Mouse (Mus musculus): ENCODE data around the gene Gm28043. TPM values are rescaled to one million over a fixed set of nuclear protein-coding genes. Genes with fewer than 3 reads are reported as not detected.
A peak's percentile ranks its signal among the peaks of the same experiment; 100 is the strongest.

The Gm28043 gene
- total and polyA plus RNA-seq, 3 experiments, result 1.3 to 3.4 TPM; not detected in 1

GRCm38 (mm10) chr17:29660762-29661391 is 46.2 kb downstream of the Gm28043 start:
- Histone ChIP-seq H3K27ac (ENCODE audit: control insufficient read depth, low read depth, low read length) (peak overlapping the region; percentile 74), H3K27me3 (ENCODE audit: control insufficient read depth in 1 of 2, insufficient read depth in 2 of 2, low read length in 2 of 2) (no peaks in the 10 kb centered on the region), H3K79me2 (ENCODE audit: control insufficient read depth, insufficient read depth, low read length, poor library complexity) (peaks cover 13% of the 10 kb centered on the region), H3K36me3 (ENCODE audit: control insufficient read depth in 1 of 2, insufficient read depth in 2 of 2, low read length in 2 of 2) (peaks cover 9 to 23% of the 10 kb centered on the region in 2 experiments), H3K9ac (ENCODE audit: control insufficient read depth, low read depth, low read length, poor library complexity, severe bottlenecking) (peak overlapping the region; percentile 86), H3K9me3 (replicated peaks; ENCODE audit: insufficient read depth, low read length) (no peaks in the 10 kb centered on the region), H3K4me1 (ENCODE audit: control insufficient read depth in 1 of 2, insufficient read depth in 2 of 2, low read length in 2 of 2) (peaks cover 12 to 21% of the 10 kb centered on the region in 2 experiments), H3K4me3 (ENCODE audit: control insufficient read depth in 1 of 2, insufficient read depth in 1 of 2, low read depth in 2 of 2, low read length in 2 of 2) (peak overlapping the region; percentile 75 to 79)
- peak; percentile 75 for DNase-seq (ENCODE audit: low read depth, low spot score)
- peak; percentile 22; the same call in 1 of the 2 replicates for TF ChIP-seq SIN3A (IDR thresholded peaks at IDR 0.05; ENCODE audit: low read length)
- TF ChIP-seq MYC (IDR thresholded peaks at IDR 0.05; ENCODE audit: low read depth, low read length), result 0 out of 2 replicates have a peak, but pooled peaks have one; percentile 30
- no peak for TF ChIP-seq UBTF (IDR thresholded peaks at IDR 0.05; ENCODE audit: borderline replicate concordance, insufficient read depth, low read depth, low read length)
- peak; percentile 5; the same call in 1 of the 2 replicates for TF ChIP-seq POLR2AphosphoS2 (IDR thresholded peaks at IDR 0.05; ENCODE audit: low read length)
- 0 out of 2 replicates have a peak, but pooled peaks have one; percentile 5 for TF ChIP-seq E2F4 (IDR thresholded peaks at IDR 0.05; ENCODE audit: borderline replicate concordance, low read depth, low read length)
- TF ChIP-seq POLR2A (IDR thresholded peaks at IDR 0.05; ENCODE audit: control insufficient read depth in 1 of 2, insufficient read depth in 1 of 2, low read depth in 1 of 2, low read length in 2 of 2, poor library complexity in 1 of 2), result peak in 1 of 2 experiments; percentile 9; a peak in 2 of 4 replicates
- no peak for TF ChIP-seq USF1 (IDR thresholded peaks at IDR 0.05; ENCODE audit: low read depth, low read length)

GRCm38 (mm10) chr17:29662145-29662544 is 47.5 kb downstream of the Gm28043 start:
- no peak overlapping the region for H3K9ac ChIP-seq (ENCODE audit: control insufficient read depth, low read depth, low read length, poor library complexity, severe bottlenecking)
- H3K27ac ChIP-seq (ENCODE audit: control insufficient read depth, low read depth, low read length), result no peak overlapping the region
- TF ChIP-seq ELF1 (IDR thresholded peaks at IDR 0.05; ENCODE audit: low read depth, low read length) (no peak), ZNF384 (IDR thresholded peaks at IDR 0.05; ENCODE audit: low read depth, low read length) (0 out of 2 replicates have a peak, but pooled peaks have one; percentile 38), MYC (IDR thresholded peaks at IDR 0.05; ENCODE audit: low read depth, low read length) (no peak), POLR2A (IDR thresholded peaks at IDR 0.05; ENCODE audit: control insufficient read depth in 1 of 2, insufficient read depth in 1 of 2, low read depth in 1 of 2, low read length in 2 of 2, poor library complexity in 1 of 2) (no peak), SMC3 (IDR thresholded peaks at IDR 0.05; ENCODE audit: low read depth, low read length) (no peak), USF1 (IDR thresholded peaks at IDR 0.05; ENCODE audit: low read depth, low read length) (no peak), MAX (IDR thresholded peaks at IDR 0.05; ENCODE audit: low read length) (no peak), ZC3H11A (IDR thresholded peaks at IDR 0.05; ENCODE audit: low read depth, low read length) (no peak)
- H3K27me3 ChIP-seq (ENCODE audit: control insufficient read depth in 1 of 2, insufficient read depth in 2 of 2, low read length in 2 of 2), result no peaks in the 10 kb centered on the region
- no peak for DNase-seq (ENCODE audit: low read depth, low spot score)
- H3K36me3 ChIP-seq (ENCODE audit: control insufficient read depth in 1 of 2, insufficient read depth in 2 of 2, low read length in 2 of 2), result peaks cover 9 to 25% of the 10 kb centered on the region in 2 experiments
- peaks cover 13% of the 10 kb centered on the region for H3K79me2 ChIP-seq (ENCODE audit: control insufficient read depth, insufficient read depth, low read length, poor library complexity)
- H3K4me3 ChIP-seq (ENCODE audit: control insufficient read depth in 1 of 2, insufficient read depth in 1 of 2, low read depth in 2 of 2, low read length in 2 of 2), result no peak overlapping the region
- peaks cover 12 to 21% of the 10 kb centered on the region in 2 experiments for H3K4me1 ChIP-seq (ENCODE audit: control insufficient read depth in 1 of 2, insufficient read depth in 2 of 2, low read length in 2 of 2)
- no peaks in the 10 kb centered on the region for H3K9me3 ChIP-seq (replicated peaks; ENCODE audit: insufficient read depth, low read length)
